Mouse (Mus musculus) heart, embryonic 11.5 days (tissue): ENCODE results near the gene Hoxb2. TPM values are rescaled to one million over a fixed set of nuclear protein-coding genes. Genes with fewer than 3 reads are reported as not detected.

Experiments used
- ATAC-seq: fragments of 200-750 bp; cut with Nextera tagmentation; replicated peaks from 2 replicates; pipeline ENCODE4 v1.8.0; 2017; ENCODE audit warnings: moderate library complexity; ENCODE audit not compliant: insufficient number of reproducible peaks, low FRiP score, low TSS enrichment
- H3K27ac ChIP-seq: fragments of 300-500 bp; sonication (generic); 2 replicates; pipeline ENCODE4 v1.5.1; 2014; ENCODE audit warnings: mild to moderate bottlenecking, low read depth, low read length
- H3K27me3 ChIP-seq: fragments of 300-500 bp; sonication (generic); 2 replicates; pipeline ENCODE4 v1.6.1; 2014; ENCODE audit warnings: mild to moderate bottlenecking, low read length, mixed read lengths; ENCODE audit not compliant: control insufficient read depth, insufficient read depth
- H3K36me3 ChIP-seq: fragments of 300-500 bp; sonication (generic); 2 replicates; pipeline ENCODE4 v1.6.1; 2014; ENCODE audit warnings: mild to moderate bottlenecking, low read length, moderate library complexity, mixed read lengths; ENCODE audit not compliant: control insufficient read depth, insufficient read depth
- H3K4me1 ChIP-seq: fragments of 300-500 bp; sonication (generic); 2 replicates; pipeline ENCODE4 v1.6.1; 2014; ENCODE audit warnings: low read length; ENCODE audit not compliant: control insufficient read depth, insufficient read depth
- H3K4me2 ChIP-seq: fragments of 300-500 bp; sonication (generic); 2 replicates; pipeline ENCODE4 v1.6.1; 2014; ENCODE audit warnings: mild to moderate bottlenecking, moderate library complexity
- H3K4me3 ChIP-seq: fragments of 300-500 bp; sonication (generic); 2 replicates; pipeline ENCODE4 v1.5.1; 2014; ENCODE audit warnings: low read depth, low read length
- H3K9ac ChIP-seq: fragments of 300-500 bp; sonication (generic); 2 replicates; pipeline ENCODE4 v1.6.1; 2014; ENCODE audit warnings: mild to moderate bottlenecking, low read depth, low read length, moderate library complexity
- H3K9me3 ChIP-seq: fragments of 300-500 bp; sonication (generic); replicated peaks from 2 replicates; pipeline ENCODE4 v1.6.1; 2016; ENCODE audit warnings: low read length; ENCODE audit not compliant: control insufficient read depth
- WGBS: fragments of 180-500 bp; shearing (Covaris S2); extraction: QIAGEN DNeasy Blood & Tissue Kit; methylation state at CpG from one replicate; pipeline ENCODE4 v1.1.7; 2014; ENCODE audit not compliant: insufficient replicate concordance; 5-methylcytosine and 5-hydroxymethylcytosine counted together
- polyA plus RNA-seq: library from polyadenylated mRNA; unstranded; fragments of >200 nt; fragmentation: Nextera tagmentation; extraction: Ambion mirVana; gene quantifications from 2 replicates; pipeline ENCODE4 v1.2.1, GENCODE M21; 2014

Gene Hoxb2
- polyA plus RNA-seq, 1 experiment from 2014 or later = 7.4 TPM

- Histone ChIP-seq H3K27ac (peak overlapping the region; percentile 15; the same call in 1 of the 2 replicates), H3K9me3 (no peaks in the 10 kb centered on the region), H3K27me3 (peaks cover 98% of the 10 kb centered on the region), H3K4me1 (peaks cover 3% of the 10 kb centered on the region; the same call in 1 of the 2 replicates), H3K9ac (no peak overlapping the region), H3K4me3 (no peak overlapping the region), H3K36me3 (no peaks in the 10 kb centered on the region), H3K4me2 (peak overlapping the region; percentile 51)
- ATAC-seq = no peak
- 11% methylated on average over 12 of the region's 12 CpGs for WGBS
Observed at GRCm38 (mm10) chr11:96313806-96314428, 36.4 kb upstream of the Hoxb2 start.

GRCm38 (mm10) chr11:96314671-96315343 is 35.5 kb upstream of the Hoxb2 start:
- peaks cover 4% of the 10 kb centered on the region; the same call in 1 of the 2 replicates for H3K4me1 ChIP-seq
- peak overlapping the region; percentile 17; the same call in 1 of the 2 replicates for H3K4me3 ChIP-seq
- WGBS = under 1% methylated on average over 34 of the region's 34 CpGs
- H3K9me3 ChIP-seq = no peaks in the 10 kb centered on the region
- peak overlapping the region; percentile 54; the same call in 1 of the 2 replicates for H3K27ac ChIP-seq
- ATAC-seq = no peak
- H3K27me3 ChIP-seq = peaks cover 98% of the 10 kb centered on the region
- H3K36me3 ChIP-seq = no peaks in the 10 kb centered on the region
- H3K4me2 ChIP-seq = peak overlapping the region; percentile 51
- peak overlapping the region; percentile 63 for H3K9ac ChIP-seq

DNA sequence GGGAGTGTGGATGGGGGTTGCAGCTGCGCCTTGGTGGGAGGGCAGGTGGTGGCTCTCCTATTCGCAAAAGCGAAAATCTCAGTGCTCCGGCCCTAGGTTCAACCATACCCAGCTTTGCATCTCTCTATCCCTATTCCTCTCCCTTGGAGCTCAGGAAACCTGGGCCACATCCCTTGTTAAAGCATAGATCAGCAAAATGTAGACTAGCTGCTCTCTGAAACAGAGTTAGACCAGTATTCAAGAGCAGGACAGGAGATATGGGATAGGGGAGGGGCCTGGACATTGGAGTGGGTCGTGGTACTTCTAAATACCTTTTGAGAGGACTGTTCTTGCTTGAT is 35.0 kb upstream of the Hoxb2 start:
- ATAC-seq = no peak
- Histone ChIP-seq H3K9ac (peak overlapping the region; percentile 63; the same call in 1 of the 2 replicates), H3K36me3 (no peaks in the 10 kb centered on the region), H3K27me3 (peaks cover 97% of the 10 kb centered on the region), H3K4me3 (peak overlapping the region; percentile 17; the same call in 1 of the 2 replicates), H3K9me3 (no peaks in the 10 kb centered on the region), H3K4me2 (peak overlapping the region; percentile 51), H3K27ac (0 out of 2 replicates have a peak overlapping the region, but pooled peaks have one; percentile 54), H3K4me1 (peaks cover 4% of the 10 kb centered on the region; the same call in 1 of the 2 replicates)
- 5% methylated on average over 5 of the region's 5 CpGs for WGBS

DNA sequence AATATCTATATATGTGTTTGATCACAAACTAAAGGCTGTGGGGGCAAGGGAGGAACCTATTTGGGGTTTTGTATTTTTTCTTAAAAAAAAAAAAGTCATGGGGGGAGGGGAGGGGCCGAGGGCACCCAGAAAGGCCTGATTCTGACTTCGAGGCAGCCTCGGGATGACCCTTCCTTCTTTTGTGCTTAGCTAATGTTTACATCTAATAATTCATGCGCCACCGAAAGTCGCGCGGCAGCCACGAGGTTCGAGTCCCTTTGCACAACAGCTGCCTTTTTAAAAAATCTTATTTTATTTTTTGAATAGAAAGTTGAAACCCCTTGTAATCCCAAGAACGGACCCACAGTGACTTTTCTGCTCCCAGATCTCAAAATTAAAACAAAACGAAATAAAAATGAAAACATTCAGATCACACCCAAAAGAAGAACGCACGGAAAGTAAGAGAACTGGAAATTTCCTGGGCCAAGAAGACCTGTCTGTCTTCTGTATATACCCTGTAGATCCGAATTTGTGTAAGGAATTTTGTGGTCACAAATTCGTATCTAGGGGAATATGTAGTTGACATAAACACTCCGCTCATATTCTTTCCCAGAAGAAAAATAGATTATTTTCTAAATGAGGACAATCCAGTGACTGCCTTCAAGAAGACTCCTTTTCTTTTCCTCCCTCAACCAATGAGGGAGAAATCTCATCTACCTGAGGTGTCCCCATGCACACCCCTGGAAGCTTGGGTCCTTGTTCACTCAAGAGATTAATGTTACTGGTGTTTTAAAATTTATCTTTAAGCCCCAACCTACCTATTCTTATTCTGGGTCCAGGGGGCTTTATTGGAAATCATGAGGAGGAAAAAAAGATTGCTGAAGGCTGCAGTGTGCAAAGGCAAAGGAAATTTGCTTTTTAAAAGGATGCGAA is 33.4 kb upstream of the Hoxb2 start:
- no peaks in the 10 kb centered on the region for H3K9me3 ChIP-seq
- H3K36me3 ChIP-seq = no peaks in the 10 kb centered on the region
- WGBS = 10% methylated on average over 18 of the region's 18 CpGs
- peak overlapping the region; percentile 74; the same call in 1 of the 2 replicates for H3K4me2 ChIP-seq
- peaks cover 4% of the 10 kb centered on the region; the same call in 1 of the 2 replicates for H3K4me1 ChIP-seq
- no peak overlapping the region for H3K9ac ChIP-seq
- peaks cover 94% of the 10 kb centered on the region for H3K27me3 ChIP-seq
- no peak for ATAC-seq
- no peak overlapping the region for H3K27ac ChIP-seq
- H3K4me3 ChIP-seq = no peak overlapping the region

DNA sequence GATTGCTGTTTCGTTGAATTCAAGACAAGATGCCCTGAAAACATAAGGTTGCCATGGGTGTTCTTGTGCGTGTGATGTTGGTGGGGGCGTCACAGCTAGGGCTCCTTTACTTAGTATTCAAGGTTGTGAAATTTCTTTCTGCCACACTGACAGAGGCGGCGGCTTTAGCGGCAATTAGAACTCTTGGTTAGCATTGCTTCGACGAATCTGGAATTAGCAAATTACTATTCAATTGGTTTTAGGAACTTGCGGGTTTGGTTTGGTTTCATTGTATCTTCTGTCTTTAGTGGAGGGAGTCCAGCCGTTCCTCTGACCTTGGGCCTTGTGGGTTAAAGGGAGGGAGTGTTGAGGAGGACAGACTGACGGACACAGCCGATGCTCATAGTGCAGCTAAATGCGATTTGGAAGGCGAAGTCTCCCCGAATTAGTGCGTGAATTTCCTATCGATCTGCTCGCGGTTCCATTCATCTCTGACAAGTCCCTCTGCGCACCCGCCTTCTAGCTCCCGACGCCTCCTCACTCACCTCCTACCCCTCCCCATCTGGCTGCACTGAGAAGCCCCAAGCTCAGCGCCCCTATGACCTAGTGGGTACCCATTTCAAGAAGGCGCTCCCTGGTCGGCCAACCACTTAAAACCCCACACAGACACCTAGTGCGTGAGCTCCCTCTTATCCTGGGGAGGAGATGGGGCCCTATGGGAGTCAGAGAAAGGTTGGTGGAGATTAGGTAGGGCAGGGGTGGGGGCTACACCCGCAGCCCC is 32.5 kb upstream of the Hoxb2 start, which contains the start of gene Hoxb4:
Hoxb4 (plus strand) TSS at position 660 of the 760 bp plus-strand sequence.
- peak within 1 kb of the TSS; percentile 69 for H3K9ac ChIP-seq
- peaks cover 94% of the 10 kb centered on the region for H3K27me3 ChIP-seq
- no peak for ATAC-seq
- no peaks in the 10 kb centered on the region for H3K36me3 ChIP-seq
- peak within 1 kb of the TSS; percentile 74 for H3K4me2 ChIP-seq
- peak within 1 kb of the TSS; percentile 55 for H3K4me3 ChIP-seq
- H3K4me1 ChIP-seq = peaks cover 4% of the 10 kb centered on the region; the same call in 1 of the 2 replicates
- H3K27ac ChIP-seq = peak within 1 kb of the TSS; percentile 80
- no peaks in the 10 kb centered on the region for H3K9me3 ChIP-seq
- 2% methylated on average over 28 of the region's 28 CpGs for WGBS

GRCm38 (mm10) chr11:96318368-96319070 is 31.8 kb upstream of the Hoxb2 start:
- peaks cover 4% of the 10 kb centered on the region; the same call in 1 of the 2 replicates for H3K4me1 ChIP-seq
- H3K27ac ChIP-seq = peak overlapping the region; percentile 80
- WGBS = under 1% methylated on average over 42 of the region's 45 CpGs
- peak overlapping the region; percentile 74 for H3K4me2 ChIP-seq
- H3K9ac ChIP-seq = peak overlapping the region; percentile 69
- no peaks in the 10 kb centered on the region for H3K9me3 ChIP-seq
- H3K27me3 ChIP-seq = peaks cover 91% of the 10 kb centered on the region
- H3K36me3 ChIP-seq = no peaks in the 10 kb centered on the region
- peak overlapping the region; percentile 55 for H3K4me3 ChIP-seq
- ATAC-seq = peak; percentile 71; the same call in 1 of the 2 replicates

GRCm38 (mm10) chr11:96319071-96319902 is 31.0 kb upstream of the Hoxb2 start:
- Histone ChIP-seq H3K4me2 (peak overlapping the region; percentile 74), H3K27me3 (peaks cover 91% of the 10 kb centered on the region), H3K9me3 (no peaks in the 10 kb centered on the region), H3K9ac (peak overlapping the region; percentile 69), H3K36me3 (no peaks in the 10 kb centered on the region), H3K4me3 (peak overlapping the region; percentile 55), H3K27ac (peak overlapping the region; percentile 80), H3K4me1 (peaks cover 4% of the 10 kb centered on the region; the same call in 1 of the 2 replicates)
- WGBS = 0% methylated on average over 28 of the region's 34 CpGs
- no peak for ATAC-seq
